Mouse (Mus musculus) stomach, embryonic 16.5 days (tissue): ENCODE results near the gene Ccdc180. TPM values are rescaled to one million over a fixed set of nuclear protein-coding genes. Genes with fewer than 3 reads are reported as not detected.

Experiments
- ATAC-seq: fragments of 200-750 bp; cut with Nextera tagmentation; 2 replicates; pipeline ENCODE4 v1.8.0; 2017; ENCODE audit warnings: moderate number of reproducible peaks, moderate TSS enrichment; ENCODE audit not compliant: insufficient read depth, low FRiP score
- H3K27ac ChIP-seq: fragments of 300-500 bp; sonication (generic); 2 replicates; pipeline ENCODE4 v1.5.1; 2014; ENCODE audit warnings: low read length
- H3K27me3 ChIP-seq: fragments of 300-500 bp; sonication (generic); 2 replicates; pipeline ENCODE4 v1.6.1; 2014; ENCODE audit warnings: low read length, control low read depth, mixed read lengths; ENCODE audit not compliant: control insufficient read depth, insufficient read depth
- H3K36me3 ChIP-seq: fragments of 300-500 bp; sonication (generic); 2 replicates; pipeline ENCODE4 v1.6.1; 2014; ENCODE audit warnings: low read length; ENCODE audit not compliant: control insufficient read depth, insufficient read depth
- H3K4me1 ChIP-seq: fragments of 300-500 bp; sonication (generic); 2 replicates; pipeline ENCODE4 v1.6.1; 2014; ENCODE audit warnings: low read length, control low read depth, mixed read lengths; ENCODE audit not compliant: control insufficient read depth, insufficient read depth
- H3K4me2 ChIP-seq: fragments of 300-500 bp; sonication (generic); 2 replicates; pipeline ENCODE4 v1.6.1; 2014; ENCODE audit warnings: low read depth, low read length, mixed read lengths
- H3K4me3 ChIP-seq: fragments of 300-500 bp; sonication (generic); replicated peaks from 2 replicates; pipeline ENCODE4 v1.5.1; 2014; ENCODE audit warnings: mild to moderate bottlenecking, low read length
- H3K9ac ChIP-seq: fragments of 300-500 bp; sonication (generic); 2 replicates; pipeline ENCODE4 v1.6.1; 2014; ENCODE audit warnings: low read length
- H3K9me3 ChIP-seq: fragments of 300-500 bp; sonication (generic); replicated peaks from 2 replicates; pipeline ENCODE4 v1.6.1; 2016; ENCODE audit warnings: low read length, control low read depth; ENCODE audit not compliant: control insufficient read depth
- WGBS: fragments of 180-500 bp; shearing (Covaris S2); extraction: QIAGEN DNeasy Blood & Tissue Kit; methylation state at CpG from one replicate; pipeline ENCODE4 v1.1.7; 2014; 5-methylcytosine and 5-hydroxymethylcytosine counted together
- polyA plus RNA-seq: library from polyadenylated mRNA; unstranded; fragments of >200 nt; fragmentation: Nextera tagmentation; extraction: Ambion mirVana; gene quantifications from 2 replicates; pipeline ENCODE4 v1.2.1, GENCODE M21; 2015

Gene Ccdc180
- 0.22 and 0.28 TPM in 2 replicates for polyA plus RNA-seq

DNA sequence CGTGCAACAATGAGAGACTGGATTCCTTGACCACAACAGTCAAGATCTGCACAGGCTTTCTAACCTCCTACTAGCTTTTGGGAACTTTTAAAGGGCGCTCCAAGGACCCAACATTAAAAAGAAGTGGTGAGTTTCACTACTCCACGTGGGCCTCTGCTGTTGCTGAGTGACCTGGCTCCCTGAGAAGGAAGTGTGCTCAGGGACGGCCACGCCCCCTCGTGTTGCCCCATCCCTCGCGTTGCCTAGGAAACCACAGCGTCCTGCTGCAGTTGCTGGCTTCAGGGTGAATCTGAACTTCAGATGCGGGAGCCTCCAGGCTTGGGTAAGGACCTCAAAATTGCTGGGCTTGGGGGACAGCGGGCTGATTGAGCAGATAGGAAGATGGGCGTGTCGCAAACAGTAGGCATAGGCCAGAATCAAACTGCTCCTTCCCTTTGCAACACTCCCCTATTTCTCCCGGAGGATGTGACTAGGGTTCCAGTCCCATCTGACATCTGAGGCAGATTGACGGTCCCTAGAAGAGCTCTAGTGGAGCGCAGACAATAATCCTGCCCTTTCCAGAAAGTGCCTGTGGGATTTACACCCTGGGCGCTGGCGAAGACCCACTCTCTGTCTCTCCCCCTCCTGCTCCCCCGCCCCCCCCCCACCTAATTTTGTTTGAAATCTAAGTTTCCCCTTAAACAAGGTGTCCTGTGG is at the start of gene Ccdc180:
Gene Ccdc180, plus strand, starts transcription at position 238 of the 696 bp plus-strand sequence.
- Histone ChIP-seq H3K4me1 (peaks cover 6% of the 10 kb centered on the region), H3K27ac (no peak within 1 kb of the TSS), H3K4me2 (peak within 1 kb of the TSS; percentile 29; the same call in 1 of the 2 replicates), H3K36me3 (no peaks in the 10 kb centered on the region), H3K27me3 (no peaks in the 10 kb centered on the region), H3K9me3 (no peaks in the 10 kb centered on the region), H3K9ac (no peak within 1 kb of the TSS; the same call in 1 of the 2 replicates), H3K4me3 (no peak within 1 kb of the TSS)
- 15% methylated on average over 19 of the region's 19 CpGs for WGBS
- ATAC-seq, result 0 out of 2 replicates have a peak, but pooled peaks have one; percentile 68

DNA sequence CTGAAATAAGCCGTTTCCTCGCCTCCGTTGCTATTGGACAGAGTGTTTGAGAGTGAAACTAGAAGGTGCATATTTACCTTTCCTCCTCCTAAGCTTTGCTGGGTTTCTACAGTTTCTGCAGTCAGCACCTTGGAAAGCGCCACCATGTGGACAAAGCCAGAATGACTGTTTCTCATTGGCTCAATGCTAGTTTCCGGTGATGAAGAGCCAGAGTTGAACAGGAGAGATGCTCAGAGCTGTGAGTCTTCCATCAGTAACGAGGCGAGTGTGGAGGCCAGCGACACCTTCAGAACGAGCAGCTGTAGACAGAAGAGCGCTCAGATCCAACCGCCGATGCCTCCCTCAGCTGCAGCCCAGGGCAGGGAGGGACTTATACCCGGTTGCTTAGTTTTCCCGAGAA is 45.7 kb upstream of the Ccdc180 start:
- ATAC-seq, result no peak
- no peaks in the 10 kb centered on the region for H3K4me1 ChIP-seq
- H3K36me3 ChIP-seq, result no peaks in the 10 kb centered on the region
- no peak overlapping the region for H3K4me3 ChIP-seq
- H3K9ac ChIP-seq, result no peak overlapping the region
- no peak overlapping the region for H3K4me2 ChIP-seq
- no peak overlapping the region for H3K27ac ChIP-seq
- H3K27me3 ChIP-seq, result no peaks in the 10 kb centered on the region
- no peaks in the 10 kb centered on the region for H3K9me3 ChIP-seq
- 53% methylated on average over 14 of the region's 14 CpGs for WGBS

DNA sequence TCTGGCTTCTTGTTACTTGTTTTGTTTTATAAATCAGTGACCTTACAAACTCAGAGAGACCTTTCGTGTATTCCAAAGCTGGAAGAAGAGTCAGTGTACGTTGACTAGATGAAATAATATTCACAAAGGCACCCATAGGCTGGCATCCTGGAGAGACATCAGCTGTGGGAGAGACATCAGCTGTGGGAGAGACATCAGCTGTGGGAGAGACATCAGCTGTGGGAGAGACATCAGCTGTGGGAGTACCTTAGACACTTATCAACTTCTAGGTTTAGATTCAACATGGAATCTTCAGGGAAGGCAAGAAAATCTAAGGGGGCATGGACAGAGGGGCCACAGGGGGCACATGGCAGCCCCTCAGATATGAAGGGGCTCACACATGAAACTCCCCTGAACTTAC is 43.8 kb upstream of the Ccdc180 start:
- no peak overlapping the region for H3K9ac ChIP-seq
- H3K4me3 ChIP-seq, result no peak overlapping the region
- no peak overlapping the region for H3K27ac ChIP-seq
- ATAC-seq, result no peak
- H3K36me3 ChIP-seq, result no peaks in the 10 kb centered on the region
- no peak overlapping the region for H3K4me2 ChIP-seq
- WGBS, result 86% methylated on average over 2 of the region's 2 CpGs
- H3K4me1 ChIP-seq, result no peaks in the 10 kb centered on the region
- H3K9me3 ChIP-seq, result no peaks in the 10 kb centered on the region
- no peaks in the 10 kb centered on the region for H3K27me3 ChIP-seq

DNA sequence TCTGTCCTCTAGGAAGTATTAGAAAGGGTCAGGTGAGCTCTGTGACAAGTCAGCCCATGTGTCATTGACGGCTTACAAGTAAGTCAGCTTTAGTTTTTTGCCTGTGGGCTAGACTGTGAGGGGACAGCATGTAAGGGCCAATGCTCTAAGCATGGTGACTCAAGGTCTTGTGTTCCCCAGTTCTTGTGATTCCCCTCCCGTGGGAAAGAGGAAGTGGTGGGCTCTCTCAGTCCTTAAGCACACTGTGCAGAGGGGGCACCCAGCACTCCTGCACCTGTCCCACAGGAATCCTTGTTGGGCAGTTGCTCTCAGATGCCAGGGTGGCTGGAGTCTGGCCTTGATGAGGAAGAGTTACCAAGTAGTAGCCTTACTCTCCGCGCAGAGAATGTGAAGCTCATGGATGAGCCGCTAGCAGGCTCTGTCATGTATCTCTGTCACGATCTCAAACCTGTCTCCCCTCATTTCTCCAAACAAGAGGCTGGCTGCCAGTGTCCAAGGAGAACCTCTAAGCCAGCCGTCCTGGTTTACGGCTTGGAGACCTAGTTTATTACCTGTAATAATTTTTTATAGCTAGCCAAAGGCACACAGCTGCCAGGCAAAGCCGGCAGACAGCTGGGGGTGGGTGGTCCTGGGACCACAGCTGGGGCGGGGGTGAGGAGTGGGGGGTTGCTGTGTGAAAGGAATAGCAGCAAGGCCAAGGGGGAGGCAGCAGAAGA is 41.8 kb upstream of the Ccdc180 start, which contains the start of gene Stra6l:
Gene Stra6l, plus strand, starts transcription at position 556 of the 716 bp plus-strand sequence.
- Histone ChIP-seq H3K36me3 (no peaks in the 10 kb centered on the region), H3K9me3 (no peaks in the 10 kb centered on the region), H3K4me3 (no peak within 1 kb of the TSS), H3K4me2 (no peak within 1 kb of the TSS), H3K9ac (no peak within 1 kb of the TSS), H3K4me1 (no peaks in the 10 kb centered on the region), H3K27ac (no peak within 1 kb of the TSS), H3K27me3 (no peaks in the 10 kb centered on the region)
- WGBS, result 47% methylated on average over 10 of the region's 10 CpGs
- no peak for ATAC-seq

DNA sequence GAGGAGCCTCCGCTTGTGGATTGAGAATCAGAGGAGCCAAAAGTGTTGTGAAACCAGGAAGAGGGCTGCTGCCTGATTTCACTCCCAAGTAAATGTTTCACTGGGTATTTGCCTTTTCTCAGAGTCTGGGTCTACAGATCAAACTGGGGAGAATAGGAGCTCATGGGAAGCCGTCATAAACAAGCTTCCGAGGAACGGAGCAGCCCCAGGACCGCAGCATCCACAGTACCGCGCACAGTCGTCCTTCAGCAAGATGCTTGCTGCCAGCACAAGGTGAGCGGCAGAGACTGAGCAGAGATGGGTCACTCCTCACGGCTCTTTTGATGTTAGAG is 41.3 kb upstream of the Ccdc180 start:
- 43% methylated on average over 10 of the region's 10 CpGs for WGBS
- H3K36me3 ChIP-seq, result no peaks in the 10 kb centered on the region
- H3K27ac ChIP-seq, result no peak overlapping the region
- no peak for ATAC-seq
- H3K4me3 ChIP-seq, result no peak overlapping the region
- H3K9ac ChIP-seq, result no peak overlapping the region
- H3K4me2 ChIP-seq, result no peak overlapping the region
- no peaks in the 10 kb centered on the region for H3K27me3 ChIP-seq
- H3K9me3 ChIP-seq, result no peaks in the 10 kb centered on the region
- H3K4me1 ChIP-seq, result peaks cover 1% of the 10 kb centered on the region; the same call in 1 of the 2 replicates

DNA sequence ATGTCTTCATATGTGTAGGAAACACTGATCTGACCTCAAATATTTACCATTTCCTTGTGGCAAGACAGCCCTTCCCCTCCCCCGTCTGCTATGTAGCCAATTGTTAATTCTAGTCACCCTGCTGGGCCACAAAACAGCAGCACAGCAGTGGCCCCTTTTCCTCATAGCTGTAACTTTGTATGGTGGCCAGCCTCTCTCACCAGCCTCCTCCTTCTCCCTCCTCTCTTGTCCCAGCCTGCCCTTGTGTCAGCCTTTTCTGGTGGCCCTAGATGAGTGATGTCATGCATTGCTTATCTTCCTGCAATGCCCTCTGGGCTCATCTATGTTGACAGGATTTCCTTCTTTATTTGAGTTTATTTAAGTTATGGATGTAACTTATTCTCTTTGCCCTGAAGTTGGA is 40.7 kb upstream of the Ccdc180 start:
- ATAC-seq, result no peak
- H3K4me2 ChIP-seq, result no peak overlapping the region

DNA sequence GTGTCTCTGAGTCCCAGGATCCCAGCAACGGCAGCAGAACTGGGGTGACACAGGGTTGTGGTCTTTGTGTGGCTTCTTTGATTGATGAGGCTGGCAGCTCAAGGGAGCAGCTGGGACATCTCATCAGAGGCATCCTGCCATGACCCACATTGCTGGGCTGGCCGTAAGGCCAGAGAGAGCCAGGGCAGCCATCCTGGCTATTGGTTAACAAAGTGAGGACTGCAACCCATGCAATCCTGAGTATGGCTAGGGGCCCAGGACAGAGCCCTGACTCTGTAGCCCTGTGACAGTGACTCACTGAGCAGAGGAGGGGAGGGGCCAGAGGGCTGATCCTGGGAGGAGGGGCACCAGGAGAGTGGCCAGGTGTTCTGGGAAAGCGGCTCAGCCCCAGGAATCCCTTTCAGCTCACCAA is 38.5 kb upstream of the Ccdc180 start:
- H3K9me3 ChIP-seq, result no peaks in the 10 kb centered on the region
- peaks cover 4% of the 10 kb centered on the region for H3K4me1 ChIP-seq
- H3K4me3 ChIP-seq, result no peak overlapping the region
- no peaks in the 10 kb centered on the region for H3K27me3 ChIP-seq
- H3K9ac ChIP-seq, result no peak overlapping the region
- peak; percentile 61; the same call in 1 of the 2 replicates for ATAC-seq
- no peak overlapping the region for H3K27ac ChIP-seq
- H3K36me3 ChIP-seq, result no peaks in the 10 kb centered on the region
- no peak overlapping the region for H3K4me2 ChIP-seq
- 19% methylated on average over 3 of the region's 3 CpGs for WGBS

More for the DNA sequence above, 40.7 kb upstream of the Ccdc180 start:
- Histone ChIP-seq H3K36me3 (no peaks in the 10 kb centered on the region), H3K27me3 (no peaks in the 10 kb centered on the region), H3K27ac (no peak overlapping the region), H3K9ac (no peak overlapping the region), H3K4me1 (peaks cover 4% of the 10 kb centered on the region; the same call in 1 of the 2 replicates), H3K4me3 (no peak overlapping the region), H3K9me3 (no peaks in the 10 kb centered on the region)
- 66% methylated on average over 1 of the region's 1 CpGs for WGBS

DNA sequence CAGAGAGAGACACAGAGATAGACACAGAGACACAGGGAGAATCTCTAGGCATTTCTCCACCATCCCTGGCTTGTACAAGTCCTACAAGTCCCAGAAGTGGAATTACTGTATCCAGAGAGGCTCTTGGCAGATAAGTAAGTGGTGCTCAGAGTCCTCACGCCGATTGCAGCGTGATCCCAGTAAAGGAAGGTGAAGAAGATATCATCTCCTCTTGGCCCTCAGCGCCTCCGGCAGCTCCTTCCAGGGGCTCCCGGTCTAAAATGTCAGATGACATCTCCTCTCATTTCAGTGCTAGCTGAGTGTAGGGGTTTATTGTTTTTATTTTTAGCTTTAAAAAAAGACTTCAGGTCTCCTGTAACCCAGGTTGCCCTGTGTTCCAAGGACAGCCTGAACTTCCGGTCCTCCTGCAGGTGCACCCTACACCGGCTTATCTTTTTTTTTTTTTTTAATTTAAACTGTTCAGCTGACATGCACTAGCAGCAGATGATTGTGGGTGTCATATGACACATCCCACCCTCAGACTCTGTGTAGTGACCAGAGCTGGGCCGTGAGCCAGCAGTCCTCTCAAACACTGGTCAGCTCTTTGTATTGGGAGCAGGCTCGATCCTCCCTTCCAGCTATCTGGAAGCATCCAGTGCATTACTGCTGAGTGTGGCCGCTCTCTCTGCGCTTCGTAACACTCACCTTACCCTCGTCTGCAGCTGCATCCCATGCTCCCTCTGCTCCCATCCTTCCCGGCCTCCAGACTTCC is 36.4 kb upstream of the Ccdc180 start:
- H3K4me1 ChIP-seq, result peaks cover 4% of the 10 kb centered on the region
- H3K27me3 ChIP-seq, result no peaks in the 10 kb centered on the region
- no peak for ATAC-seq
- 70% methylated on average over 15 of the region's 15 CpGs for WGBS
- H3K36me3 ChIP-seq, result no peaks in the 10 kb centered on the region
- H3K27ac ChIP-seq, result no peak overlapping the region; the same call in 1 of the 2 replicates
- no peak overlapping the region for H3K4me3 ChIP-seq
- H3K4me2 ChIP-seq, result no peak overlapping the region
- no peak overlapping the region for H3K9ac ChIP-seq
- H3K9me3 ChIP-seq, result no peaks in the 10 kb centered on the region
